Mouse (Mus musculus): ENCODE results near the gene Ccs. TPM values are rescaled to one million over a fixed set of nuclear protein-coding genes. Genes with fewer than 3 reads are reported as not detected.
"Not testable (repeated sequence)": the region's sequence is repeated elsewhere in the genome, so short reads cannot be mapped to it uniquely, and the experiment has no call there.

Ccs gene
- polyA plus RNA-seq, 1 experiment from 2014 or later = 57.3 TPM

DNA sequence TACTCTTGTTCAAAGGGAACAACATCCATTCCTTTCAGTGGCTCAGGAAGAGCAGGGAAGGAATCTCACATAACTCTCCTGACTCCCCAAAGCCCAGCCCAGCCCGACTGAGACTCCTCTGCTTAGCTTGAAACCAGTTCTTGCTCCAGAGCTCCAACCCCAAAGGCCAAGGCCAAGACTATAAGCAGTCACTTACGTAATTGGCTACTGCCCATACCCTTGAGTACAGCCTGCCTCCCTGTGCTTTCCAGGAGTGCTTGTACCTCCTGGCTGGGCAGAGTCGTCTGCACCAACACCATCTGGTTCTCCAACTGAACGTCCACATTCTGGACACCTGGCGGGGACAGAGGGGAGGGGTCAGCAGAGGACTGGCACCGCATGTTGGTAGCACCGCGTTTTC is 5.2 kb downstream of the Ccs start:
- WGBS = 83% methylated on average over 8 of the region's 8 CpGs
- Histone ChIP-seq H3K27ac (no peak overlapping the region), H3K27me3 (no peaks in the 10 kb centered on the region), H3K9ac (no peak overlapping the region), H3K36me3 (peaks cover 24% of the 10 kb centered on the region), H3K9me3 (no peaks in the 10 kb centered on the region), H3K4me3 (no peak overlapping the region), H3K4me1 (peaks cover 13% of the 10 kb centered on the region), H3K4me2 (replicated peaks) (no peak overlapping the region)
- ATAC-seq (ENCODE audit: insufficient number of reproducible peaks, insufficient read depth, low FRiP score, low TSS enrichment) = no peak

DNA sequence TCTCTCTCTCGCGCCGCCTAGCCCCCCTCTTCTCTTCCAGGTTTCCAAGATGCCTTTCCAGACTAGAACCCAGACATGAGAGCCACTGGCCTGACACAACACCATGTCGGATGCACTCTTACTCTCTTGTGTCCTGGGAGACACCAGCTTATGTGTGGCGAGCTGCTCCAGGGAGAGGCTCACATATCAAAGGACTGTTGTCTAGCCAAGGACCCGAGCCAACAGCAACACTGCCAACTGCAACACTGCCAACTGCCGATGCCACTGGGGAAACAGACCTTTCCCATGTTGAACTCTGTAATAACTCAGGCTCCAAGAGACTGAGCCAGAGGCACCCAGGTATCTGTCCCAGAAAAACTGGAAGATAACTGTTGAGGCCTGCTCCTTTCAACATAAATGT is 10.0 kb downstream of the Ccs start:
- no peak overlapping the region for H3K4me2 ChIP-seq (replicated peaks)
- no peak for ATAC-seq (ENCODE audit: insufficient number of reproducible peaks, insufficient read depth, low FRiP score, low TSS enrichment)
- H3K9ac ChIP-seq = no peak overlapping the region
- no peak overlapping the region for H3K4me3 ChIP-seq
- no peaks in the 10 kb centered on the region; the same call in 1 of the 2 replicates for H3K9me3 ChIP-seq
- H3K4me1 ChIP-seq = 0 out of 2 replicates have a peak, but pooled peaks cover 4% of the 10 kb centered on the region
- H3K36me3 ChIP-seq = peaks cover 43% of the 10 kb centered on the region
- no peak overlapping the region for H3K27ac ChIP-seq
- H3K27me3 ChIP-seq = no peaks in the 10 kb centered on the region
- WGBS = 60% methylated on average over 7 of the region's 7 CpGs

DNA sequence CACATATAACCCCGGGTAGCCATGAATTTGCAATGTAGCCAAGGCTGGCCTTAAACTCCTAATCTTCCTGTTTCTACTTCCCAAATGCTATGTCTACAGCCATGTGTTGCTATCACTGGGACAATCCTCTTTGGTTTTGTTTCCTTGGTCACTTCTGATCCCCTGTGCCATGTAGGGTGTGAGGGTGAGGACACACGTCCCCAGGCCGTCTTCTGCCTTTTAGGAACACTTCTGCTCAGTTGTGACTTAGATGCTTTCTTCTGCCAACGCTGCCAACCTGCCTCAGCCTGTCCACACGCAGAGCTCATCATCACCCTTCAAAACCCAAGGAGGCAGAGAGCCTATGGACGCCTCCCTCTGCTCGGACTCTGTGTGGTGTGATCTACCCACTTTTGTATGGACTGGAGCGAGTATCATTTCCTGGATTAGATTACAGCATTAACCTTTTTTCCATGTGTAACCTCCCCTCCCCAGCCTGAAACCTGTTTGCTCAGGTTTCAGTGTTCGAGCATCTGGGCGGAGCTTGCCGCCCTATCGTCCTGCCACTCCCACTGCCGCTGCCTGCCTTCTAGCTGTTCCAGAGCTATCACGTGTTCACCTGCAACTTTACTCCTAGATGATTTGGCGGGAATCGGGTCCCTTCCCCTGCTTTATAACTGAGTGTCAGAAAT is 10.6 kb downstream of the Ccs start:
- Histone ChIP-seq H3K9ac (no peak overlapping the region), H3K27ac (no peak overlapping the region), H3K4me2 (replicated peaks) (no peak overlapping the region), H3K9me3 (no peaks in the 10 kb centered on the region; the same call in 1 of the 2 replicates), H3K27me3 (no peaks in the 10 kb centered on the region), H3K36me3 (peaks cover 45% of the 10 kb centered on the region), H3K4me1 (0 out of 2 replicates have a peak, but pooled peaks cover 4% of the 10 kb centered on the region), H3K4me3 (no peak overlapping the region)
- ATAC-seq (ENCODE audit: insufficient number of reproducible peaks, insufficient read depth, low FRiP score, low TSS enrichment) = no peak
- 45% methylated on average over 16 of the region's 16 CpGs for WGBS

DNA sequence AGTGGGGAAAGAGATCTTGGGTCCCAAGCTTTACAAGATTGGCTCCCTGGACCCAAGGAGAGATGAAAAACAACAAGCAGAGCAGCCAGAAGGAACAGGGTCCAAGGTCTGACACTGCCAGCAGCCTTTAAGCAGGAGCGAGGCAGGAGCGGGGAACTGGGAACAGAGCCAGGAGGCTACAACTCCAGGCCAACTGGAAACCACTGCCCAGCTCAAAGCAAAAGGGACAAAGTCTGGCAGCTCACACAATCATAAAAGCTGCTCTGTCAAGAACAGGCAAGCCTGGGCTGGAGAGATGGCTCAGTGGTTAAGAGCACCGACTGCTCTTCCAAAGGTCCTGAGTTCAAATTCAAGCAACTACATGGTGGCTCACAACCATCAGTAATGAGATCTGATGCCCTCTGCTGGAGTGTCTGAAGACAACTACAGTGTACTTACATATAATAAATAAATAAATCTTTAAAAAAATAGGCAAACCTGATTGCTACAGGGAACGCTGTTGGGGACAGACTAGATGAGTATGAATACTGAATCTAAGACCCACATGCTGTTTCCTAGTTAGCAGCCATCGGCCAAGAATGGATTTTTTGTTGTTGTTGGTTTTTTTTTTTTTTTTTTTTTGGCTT is 18.3 kb downstream of the Ccs start:
- H3K27ac ChIP-seq = no peak overlapping the region
- no peak for ATAC-seq (ENCODE audit: insufficient number of reproducible peaks, insufficient read depth, low FRiP score, low TSS enrichment)
- H3K27me3 ChIP-seq = no peaks in the 10 kb centered on the region
- H3K4me2 ChIP-seq (replicated peaks) = no peak overlapping the region
- no peak overlapping the region for H3K4me3 ChIP-seq
- WGBS = 85% methylated on average over 5 of the region's 5 CpGs
- peaks cover 16% of the 10 kb centered on the region for H3K36me3 ChIP-seq
- H3K4me1 ChIP-seq = no peaks in the 10 kb centered on the region
- H3K9me3 ChIP-seq = no peaks in the 10 kb centered on the region; the same call in 1 of the 2 replicates
- H3K9ac ChIP-seq = no peak overlapping the region

DNA sequence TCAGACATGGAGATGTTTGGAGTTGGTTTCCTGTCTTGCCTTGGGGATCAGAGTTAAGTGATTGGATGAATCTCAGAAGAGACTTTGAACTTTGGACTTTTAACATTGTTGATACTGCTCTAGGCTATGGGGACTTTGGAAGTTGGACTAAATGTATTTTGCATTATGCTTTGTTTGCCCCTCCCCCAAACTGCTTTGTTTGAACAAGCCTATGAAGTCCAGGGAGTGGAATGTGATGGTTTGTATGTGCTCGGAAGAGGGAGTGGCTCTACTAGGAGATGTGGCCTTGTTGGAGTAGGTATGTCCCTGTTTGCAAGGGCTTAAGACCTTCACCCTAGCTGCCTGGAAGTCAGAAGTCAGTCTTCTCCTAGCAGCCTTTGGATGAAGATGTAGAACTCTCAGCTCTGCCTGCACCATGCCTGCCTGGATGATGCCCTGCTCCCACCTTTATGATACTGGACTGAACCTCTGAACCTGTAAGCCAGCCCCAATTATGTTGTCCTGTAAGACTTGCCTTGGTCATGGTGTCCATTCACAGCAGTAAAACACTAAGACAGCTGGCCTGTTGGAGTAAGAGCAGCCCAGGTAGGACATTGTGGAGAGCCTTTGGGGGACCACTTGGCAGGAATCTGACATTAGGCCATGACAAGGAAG is 21.8 kb downstream of the Ccs start:
- Histone ChIP-seq H3K9me3 (no peaks in the 10 kb centered on the region), H3K4me2 (replicated peaks) (no peak overlapping the region), H3K27ac (no peak overlapping the region), H3K9ac (no peak overlapping the region), H3K4me1 (no peaks in the 10 kb centered on the region), H3K36me3 (no peaks in the 10 kb centered on the region), H3K4me3 (no peak overlapping the region), H3K27me3 (no peaks in the 10 kb centered on the region)
- WGBS = 70% methylated on average over 1 of the region's 1 CpGs
- ATAC-seq (ENCODE audit: insufficient number of reproducible peaks, insufficient read depth, low FRiP score, low TSS enrichment) = no peak

DNA sequence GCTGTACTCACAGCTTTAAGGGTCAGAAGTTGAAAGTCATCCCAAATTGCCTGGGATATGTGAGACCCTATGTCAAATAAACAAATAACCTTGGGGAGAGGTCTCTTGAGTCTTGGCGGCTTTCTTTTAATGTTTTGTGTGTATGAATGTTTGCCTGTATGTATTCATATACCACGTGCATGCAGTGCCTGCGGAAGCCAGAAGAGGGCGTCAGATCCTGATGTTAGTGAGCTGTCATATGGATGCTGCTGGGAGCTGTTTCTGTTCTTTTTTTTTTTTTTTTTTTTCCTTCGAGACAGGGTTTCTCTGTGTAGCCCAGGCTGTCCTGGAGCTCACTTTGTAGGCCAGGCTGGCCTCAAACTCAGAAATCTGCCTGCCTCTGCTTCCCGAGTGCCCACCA is 26.1 kb downstream of the Ccs start:
- WGBS = 76% methylated on average over 5 of the region's 6 CpGs

DNA sequence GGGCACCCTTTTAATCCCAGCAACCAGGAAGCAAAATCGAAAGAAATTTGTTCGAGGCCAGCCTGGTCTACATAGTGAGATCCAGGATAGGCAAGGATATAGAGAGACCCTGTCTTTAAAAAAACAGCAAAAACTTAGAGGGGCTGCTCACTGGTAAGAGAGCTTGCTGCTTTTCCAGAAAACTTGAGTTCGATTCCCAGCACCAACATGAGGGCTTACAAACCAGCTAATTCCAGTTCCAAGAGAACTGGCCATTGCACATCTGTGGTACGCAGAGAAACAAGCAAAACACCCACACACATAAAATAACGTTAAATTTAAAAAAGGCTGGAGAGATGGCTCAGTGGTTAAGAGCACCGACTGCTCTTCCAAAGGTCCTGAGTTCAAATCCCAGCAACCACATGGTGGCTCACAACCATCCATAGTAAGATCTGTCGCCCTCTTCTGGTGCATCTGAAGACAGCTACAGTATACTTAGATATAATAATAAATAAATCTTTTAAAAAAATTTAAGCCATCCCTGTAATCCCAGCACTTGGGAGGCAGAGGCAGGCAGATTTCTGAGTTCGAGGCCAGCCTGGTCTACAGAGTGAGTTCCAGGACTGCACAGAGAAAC is 26.7 kb downstream of the Ccs start:
- not testable (repeated sequence) for H3K36me3 ChIP-seq; H3K9me3 ChIP-seq; H3K27me3 ChIP-seq; ATAC-seq (ENCODE audit: insufficient number of reproducible peaks, insufficient read depth, low FRiP score, low TSS enrichment)
- peak overlapping the region; percentile 92 for H3K4me3 ChIP-seq
- peak overlapping the region; percentile 75 for H3K9ac ChIP-seq
- H3K4me2 ChIP-seq (replicated peaks) = peak overlapping the region; percentile 89
- H3K4me1 ChIP-seq = peaks cover 25% of the 10 kb centered on the region
- 76% methylated on average over 8 of the region's 8 CpGs for WGBS
- H3K27ac ChIP-seq = peak overlapping the region; percentile 94

More for the DNA sequence above, 26.1 kb downstream of the Ccs start:
- no peaks in the 10 kb centered on the region for H3K36me3 ChIP-seq
- no peak overlapping the region for H3K9ac ChIP-seq
- H3K27me3 ChIP-seq = no peaks in the 10 kb centered on the region
- peaks cover 19% of the 10 kb centered on the region for H3K4me1 ChIP-seq
- no peak overlapping the region for H3K4me2 ChIP-seq (replicated peaks)
- ATAC-seq (ENCODE audit: insufficient number of reproducible peaks, insufficient read depth, low FRiP score, low TSS enrichment) = no peak
- no peaks in the 10 kb centered on the region for H3K9me3 ChIP-seq
- no peak overlapping the region for H3K4me3 ChIP-seq
- H3K27ac ChIP-seq = no peak overlapping the region

DNA sequence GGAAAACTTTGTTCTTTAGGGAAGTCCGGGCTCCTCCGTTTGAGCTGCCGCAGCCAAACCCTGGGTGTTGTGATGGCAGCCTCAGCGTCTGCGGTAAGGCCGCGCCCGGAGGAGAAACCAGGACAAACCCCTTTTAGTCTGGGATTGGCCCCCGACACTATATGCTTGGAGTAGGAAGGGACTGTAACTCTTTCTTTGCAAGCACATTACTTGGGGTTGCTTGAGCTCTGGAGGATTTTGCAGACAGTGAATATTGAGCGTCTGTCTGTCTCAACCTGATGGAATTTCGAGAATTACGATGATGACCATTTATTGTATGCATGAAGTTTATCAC is 27.3 kb downstream of the Ccs start:
- Histone ChIP-seq H3K9ac (peak overlapping the region; percentile 75), H3K9me3 (no peaks in the 10 kb centered on the region), H3K4me1 (peaks cover 25% of the 10 kb centered on the region), H3K36me3 (no peaks in the 10 kb centered on the region), H3K4me3 (peak overlapping the region; percentile 92), H3K27ac (peak overlapping the region; percentile 94), H3K4me2 (replicated peaks) (peak overlapping the region; percentile 89), H3K27me3 (no peaks in the 10 kb centered on the region)
- WGBS = 5% methylated on average over 12 of the region's 12 CpGs
- peak; percentile 47; the same call in 1 of the 2 replicates for ATAC-seq (ENCODE audit: insufficient number of reproducible peaks, insufficient read depth, low FRiP score, low TSS enrichment)

DNA sequence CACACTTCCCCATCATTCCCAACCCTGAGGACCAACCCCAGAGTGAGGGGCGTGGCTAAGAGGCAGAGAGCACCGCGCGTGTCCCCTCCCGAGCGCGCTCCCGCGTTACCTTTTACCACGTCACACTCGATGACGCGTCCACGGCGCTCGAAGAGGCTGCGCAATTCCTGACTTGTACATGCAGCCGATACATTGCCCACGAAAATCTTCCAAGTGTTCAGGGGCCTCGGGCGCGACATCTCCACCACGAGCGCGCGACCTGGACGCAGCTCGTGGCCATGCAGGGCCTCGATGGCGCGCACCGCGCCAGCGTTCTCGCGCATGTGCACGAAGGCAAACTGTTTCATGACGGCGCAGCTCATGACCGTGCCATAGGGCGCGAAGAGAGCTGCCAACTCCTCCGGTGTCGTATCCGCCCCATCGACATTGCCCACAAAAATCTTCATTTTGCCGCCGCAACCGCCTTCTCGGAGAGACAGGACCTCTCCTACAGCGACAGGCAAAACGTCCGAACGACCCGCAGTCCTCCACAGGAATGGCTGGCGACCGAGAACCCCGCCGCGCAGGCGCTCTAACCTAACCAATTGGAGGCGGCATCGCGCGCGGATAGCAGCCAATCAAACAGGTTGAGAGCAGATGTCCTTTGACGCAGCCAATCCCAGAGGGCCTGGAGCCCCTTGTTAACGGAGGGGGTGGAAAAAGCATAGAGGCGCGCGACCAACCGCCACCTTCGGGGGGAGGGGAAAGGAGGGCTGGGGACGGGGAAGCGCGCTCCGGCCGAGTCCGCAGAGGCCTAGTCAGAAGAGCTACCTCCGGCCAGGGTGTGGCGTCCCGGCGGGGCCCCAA is 27.8 kb downstream of the Ccs start, which contains the start of the genes Gm21992 and Rbm14:
TSS of gene Gm21992 (minus strand) at position 550 of the 846 bp plus-strand sequence.
TSS of gene Rbm14 (minus strand) at position 572 of the 846 bp plus-strand sequence.
- Histone ChIP-seq H3K4me1 (peaks cover 25% of the 10 kb centered on the region), H3K9ac (peak within 1 kb of the TSS; percentile 80), H3K4me2 (replicated peaks) (peak within 1 kb of the TSS; percentile 89), H3K27me3 (no peaks in the 10 kb centered on the region), H3K4me3 (peak within 1 kb of the TSS; percentile 92), H3K27ac (peak within 1 kb of the TSS; percentile 94), H3K36me3 (no peaks in the 10 kb centered on the region), H3K9me3 (no peaks in the 10 kb centered on the region)
- peak; percentile 98 for ATAC-seq (ENCODE audit: insufficient number of reproducible peaks, insufficient read depth, low FRiP score, low TSS enrichment)
- under 1% methylated on average over 83 of the region's 83 CpGs for WGBS

DNA sequence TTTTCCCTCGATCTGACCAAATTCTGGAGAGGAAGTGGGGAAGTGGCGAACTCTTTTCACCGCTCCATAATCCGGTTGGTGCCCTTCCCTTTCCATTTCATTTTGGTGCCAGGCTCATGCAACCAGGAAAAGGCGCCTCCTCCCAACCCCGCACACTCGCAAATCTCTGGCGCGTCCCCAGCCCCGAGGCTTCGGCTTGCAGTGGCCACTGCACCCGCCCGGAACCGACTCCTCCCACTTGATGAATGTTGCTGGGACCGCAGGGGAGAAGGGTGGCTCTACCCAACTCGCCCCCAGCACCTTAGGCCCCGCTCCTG is 28.4 kb downstream of the Ccs start:
- no peaks in the 10 kb centered on the region for H3K9me3 ChIP-seq
- H3K4me2 ChIP-seq (replicated peaks) = peak overlapping the region; percentile 89
- H3K36me3 ChIP-seq = no peaks in the 10 kb centered on the region
- peak overlapping the region; percentile 80 for H3K9ac ChIP-seq
- under 1% methylated on average over 17 of the region's 17 CpGs for WGBS
- peak overlapping the region; percentile 92 for H3K4me3 ChIP-seq
- no peaks in the 10 kb centered on the region for H3K27me3 ChIP-seq
- H3K27ac ChIP-seq = peak overlapping the region; percentile 94
- H3K4me1 ChIP-seq = peaks cover 27% of the 10 kb centered on the region
- no peak; the same call in 1 of the 2 replicates for ATAC-seq (ENCODE audit: insufficient number of reproducible peaks, insufficient read depth, low FRiP score, low TSS enrichment)

DNA sequence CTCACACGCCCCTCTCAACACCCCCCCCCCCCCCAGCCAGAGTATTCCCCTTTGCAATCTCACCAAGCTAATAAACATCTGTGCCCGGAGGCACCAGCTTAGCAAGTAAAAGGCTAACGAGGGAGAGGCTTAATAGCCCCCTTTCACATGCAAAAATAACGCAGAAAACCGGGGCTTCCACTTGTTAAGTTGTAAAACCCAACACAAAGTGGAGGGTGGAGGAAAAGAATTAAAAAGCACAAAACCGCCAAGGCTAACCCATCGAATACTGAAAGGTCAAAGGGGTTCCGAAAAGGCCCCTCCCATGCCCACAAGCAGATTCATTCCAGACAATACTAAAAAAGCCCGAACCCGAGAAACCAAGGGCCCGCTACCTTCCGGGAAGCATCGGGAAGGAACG is 28.8 kb downstream of the Ccs start:
- Histone ChIP-seq H3K9ac (peak overlapping the region; percentile 80), H3K27me3 (no peaks in the 10 kb centered on the region), H3K36me3 (no peaks in the 10 kb centered on the region), H3K4me2 (replicated peaks) (peak overlapping the region; percentile 89), H3K27ac (no peak overlapping the region), H3K4me3 (peak overlapping the region; percentile 92), H3K4me1 (peaks cover 28% of the 10 kb centered on the region), H3K9me3 (no peaks in the 10 kb centered on the region)
- ATAC-seq (ENCODE audit: insufficient number of reproducible peaks, insufficient read depth, low FRiP score, low TSS enrichment) = no peak
- 0% methylated on average over 14 of the region's 14 CpGs for WGBS
